Mouse (Mus musculus): Measurements from ENCODE around the gene Slc6a13. TPM values are rescaled to one million over a fixed set of nuclear protein-coding genes. Genes with fewer than 3 reads are reported as not detected.

Slc6a13 gene
- 1.4 and 2.3 TPM in 2 replicates for total RNA-seq (2021)
- long read RNA-seq, transcript Slc6a13-201 (15 exons, 2,234 nt), result major isoform, 152 of 217 reads
- long read RNA-seq, partial matches to known transcripts, result 33 of 217 reads
- long read RNA-seq, other reads (novel, unspliced or antisense), result 30 of 217 reads

DNA sequence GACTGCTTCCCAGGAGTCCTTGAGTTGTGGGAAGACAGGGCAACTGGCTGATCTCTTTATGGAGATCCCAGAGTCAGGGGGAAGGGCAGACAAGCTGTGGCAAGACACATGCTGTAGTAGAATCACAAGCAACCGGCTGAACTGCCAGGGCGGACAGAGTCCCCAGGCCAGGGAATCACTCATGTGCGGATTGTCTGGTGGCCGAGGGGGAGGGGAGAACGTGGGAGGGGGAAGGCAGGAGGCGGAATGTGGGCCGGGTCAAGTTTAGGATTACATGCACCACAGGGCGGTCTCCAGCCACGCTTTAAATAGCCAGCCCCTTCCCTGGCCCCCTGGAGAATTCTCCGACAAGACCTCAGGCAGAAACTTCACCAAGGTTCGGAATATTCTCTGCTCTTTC, at the start of gene Slc6a13:
TSS of gene Slc6a13 (plus strand) at position 274 of the 400 bp plus-strand sequence.
- DNase-seq, result peak; percentile 37

DNA sequence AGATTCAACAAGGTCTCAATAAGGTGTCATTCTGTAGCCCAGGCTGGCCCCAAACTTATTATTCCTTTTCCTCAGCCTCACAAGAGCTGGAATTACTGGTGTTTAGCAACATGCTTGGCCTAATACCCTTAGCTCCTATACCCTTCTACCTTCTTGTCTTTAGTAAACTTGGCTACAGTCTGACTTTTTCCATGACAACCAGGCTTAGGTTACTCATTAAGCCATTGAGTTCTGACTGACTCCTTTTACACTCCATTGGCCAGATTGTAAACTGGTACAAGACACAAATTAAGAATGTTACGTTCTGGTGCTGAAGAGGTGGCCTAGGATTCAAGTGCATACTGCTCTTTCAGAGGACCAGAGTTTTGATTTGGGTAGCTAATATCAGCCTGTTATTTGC, 49.6 kb upstream of the Slc6a13 start:
- DNase-seq, result no peak

DNA sequence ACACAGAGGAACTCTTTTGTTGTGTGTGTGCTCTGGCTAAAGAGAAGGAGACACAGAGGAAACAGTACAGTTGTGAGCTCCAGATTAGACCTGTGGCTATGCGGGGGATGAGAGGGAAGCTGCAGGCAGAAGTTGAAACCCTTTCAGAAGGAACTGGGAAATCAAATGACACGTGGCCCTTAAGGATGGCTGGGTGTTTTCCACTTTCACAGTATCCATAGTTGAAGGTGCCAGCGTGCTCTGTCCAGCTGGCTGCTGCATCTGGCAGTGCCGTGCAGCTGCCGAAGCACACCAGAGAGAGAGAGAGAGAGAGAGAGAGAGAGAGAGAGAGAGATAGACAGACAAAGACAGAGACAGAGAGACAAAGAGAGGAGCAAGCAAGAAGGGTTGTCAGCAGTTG, 48.8 kb upstream of the Slc6a13 start:
- DNase-seq, result no peak

DNA sequence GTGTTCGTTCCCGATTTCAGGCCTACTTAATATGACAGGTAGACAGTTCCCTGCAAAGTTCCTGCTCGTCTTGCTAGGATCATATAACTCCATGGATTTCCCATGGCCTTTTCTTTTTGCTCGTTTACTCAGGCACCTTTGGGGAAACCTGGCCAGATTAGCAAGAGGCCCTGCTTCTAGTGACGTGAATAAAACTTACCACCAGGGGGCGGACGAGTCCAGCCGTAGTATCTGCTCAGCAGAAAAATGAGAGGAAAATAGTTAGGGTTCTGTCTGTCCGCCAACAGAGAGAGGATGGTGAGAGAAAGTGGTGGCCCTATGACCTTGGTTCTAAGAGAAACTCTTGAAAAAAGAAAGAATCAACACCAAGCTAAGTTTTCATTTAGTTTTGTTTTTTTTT, 39.5 kb upstream of the Slc6a13 start:
- peak; percentile 75 for DNase-seq

DNA sequence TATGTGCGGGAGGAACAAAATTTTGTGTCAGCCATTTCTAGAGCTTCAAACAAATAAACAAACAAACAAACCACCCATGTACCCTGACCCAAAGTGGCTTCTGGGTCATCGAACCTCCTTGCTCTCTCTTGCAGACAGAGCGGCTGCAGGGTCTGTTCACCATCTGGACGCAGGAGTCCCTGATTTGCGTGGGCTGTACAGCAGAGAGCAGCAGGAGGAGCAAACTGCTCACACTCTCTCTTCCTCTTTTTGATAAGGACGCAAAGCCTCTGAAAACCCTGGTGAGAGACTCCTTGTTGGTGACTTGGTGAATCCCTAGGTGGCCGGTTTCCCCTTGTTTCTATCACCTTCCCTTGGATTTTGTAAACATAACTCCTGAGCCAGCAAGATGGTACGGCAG, 38.8 kb upstream of the Slc6a13 start:
- no peak for DNase-seq

GRCm38 (mm10) chr6:121262004-121262403, 38.0 kb upstream of the Slc6a13 start:
- no peak for DNase-seq

DNA sequence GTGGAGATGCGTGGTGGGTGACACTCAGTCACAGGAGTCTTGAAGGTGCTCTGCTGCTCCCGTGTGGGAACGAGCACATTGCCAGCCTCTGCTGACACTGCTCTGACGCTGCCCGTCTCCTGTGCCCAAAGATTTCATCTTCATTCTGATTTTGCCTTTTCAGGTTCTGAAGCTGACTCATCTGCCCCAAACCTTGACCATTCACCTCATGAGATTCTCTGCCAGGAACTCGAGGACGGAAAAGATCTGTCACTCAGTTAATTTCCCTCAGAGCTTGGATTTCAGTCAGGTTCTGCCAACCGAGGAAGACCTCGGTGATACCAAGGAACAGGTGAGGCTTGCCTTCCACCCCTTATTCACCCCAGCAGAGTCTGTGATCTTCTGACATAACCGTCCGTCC, 37.5 kb upstream of the Slc6a13 start:
- DNase-seq, result no peak

GRCm38 (mm10) chr6:121270156-121270555, 29.9 kb upstream of the Slc6a13 start:
- DNase-seq, result no peak

- DNase-seq, result no peak
Observed at GRCm38 (mm10) chr6:121271707-121272074, 28.3 kb upstream of the Slc6a13 start.

- peak; percentile 74 for DNase-seq
Observed at GRCm38 (mm10) chr6:121272075-121272800, 27.8 kb upstream of the Slc6a13 start.

DNA sequence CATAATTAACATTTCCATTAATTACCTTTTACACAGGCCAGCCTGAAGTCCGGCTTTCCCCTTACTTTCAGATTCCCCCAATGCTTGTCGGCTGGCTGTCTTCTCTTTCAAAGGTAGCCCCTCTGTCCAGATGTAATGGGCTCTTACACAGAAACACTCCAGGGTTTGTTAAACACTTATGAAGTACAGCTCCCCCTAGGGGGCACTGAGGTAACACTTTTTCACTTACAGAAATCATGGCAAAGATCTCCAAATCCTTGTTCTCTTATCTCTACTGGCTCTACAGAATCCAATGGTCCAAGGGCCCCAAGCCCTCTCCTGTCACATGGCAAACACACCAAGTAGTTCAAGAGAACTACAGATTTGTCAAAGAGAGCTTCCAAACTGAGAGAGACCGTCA, 25.7 kb upstream of the Slc6a13 start:
- DNase-seq, result no peak

DNA sequence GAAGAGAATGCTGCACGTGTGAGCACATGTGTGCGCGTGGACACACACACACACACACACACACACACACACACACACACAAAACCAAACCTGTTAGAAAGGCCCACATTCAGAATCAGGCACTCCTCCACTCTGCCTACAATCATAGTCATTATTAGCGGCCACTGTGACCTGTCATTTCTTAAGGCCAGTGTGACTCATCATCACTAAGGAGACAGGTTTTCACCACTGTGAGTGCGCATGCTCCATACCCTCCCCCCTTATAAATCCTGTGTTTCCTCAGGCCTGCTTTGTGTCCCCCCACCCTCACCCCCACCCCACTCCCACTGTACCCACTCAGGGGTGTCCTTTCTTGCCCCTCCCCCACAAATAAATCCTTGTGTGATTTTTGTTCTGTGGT, 15.9 kb upstream of the Slc6a13 start:
- DNase-seq, result no peak

GRCm38 (mm10) chr6:121299317-121299716, 710 bp upstream of the Slc6a13 start:
- peak; percentile 13 for DNase-seq

DNA sequence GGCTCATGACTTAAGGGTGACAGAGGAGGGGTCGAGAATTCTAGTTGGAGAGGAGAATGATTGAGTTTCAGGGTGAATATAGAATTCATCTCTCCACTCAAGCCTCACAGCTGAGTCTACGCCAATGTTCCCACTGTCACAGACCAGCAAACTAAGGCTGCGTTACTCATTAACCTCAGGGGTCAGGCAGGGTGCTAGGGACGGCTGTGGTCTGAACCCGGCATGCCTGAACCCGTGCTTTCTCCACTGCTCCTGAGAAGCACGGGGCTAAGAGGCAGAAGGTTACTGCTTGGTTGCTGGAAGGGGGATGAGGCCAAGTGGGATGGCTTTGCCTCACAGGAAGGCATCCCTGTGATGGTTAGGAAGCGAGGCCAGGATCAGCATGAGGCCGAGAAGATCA, 477 bp downstream of the Slc6a13 start:
- no peak for DNase-seq

DNA sequence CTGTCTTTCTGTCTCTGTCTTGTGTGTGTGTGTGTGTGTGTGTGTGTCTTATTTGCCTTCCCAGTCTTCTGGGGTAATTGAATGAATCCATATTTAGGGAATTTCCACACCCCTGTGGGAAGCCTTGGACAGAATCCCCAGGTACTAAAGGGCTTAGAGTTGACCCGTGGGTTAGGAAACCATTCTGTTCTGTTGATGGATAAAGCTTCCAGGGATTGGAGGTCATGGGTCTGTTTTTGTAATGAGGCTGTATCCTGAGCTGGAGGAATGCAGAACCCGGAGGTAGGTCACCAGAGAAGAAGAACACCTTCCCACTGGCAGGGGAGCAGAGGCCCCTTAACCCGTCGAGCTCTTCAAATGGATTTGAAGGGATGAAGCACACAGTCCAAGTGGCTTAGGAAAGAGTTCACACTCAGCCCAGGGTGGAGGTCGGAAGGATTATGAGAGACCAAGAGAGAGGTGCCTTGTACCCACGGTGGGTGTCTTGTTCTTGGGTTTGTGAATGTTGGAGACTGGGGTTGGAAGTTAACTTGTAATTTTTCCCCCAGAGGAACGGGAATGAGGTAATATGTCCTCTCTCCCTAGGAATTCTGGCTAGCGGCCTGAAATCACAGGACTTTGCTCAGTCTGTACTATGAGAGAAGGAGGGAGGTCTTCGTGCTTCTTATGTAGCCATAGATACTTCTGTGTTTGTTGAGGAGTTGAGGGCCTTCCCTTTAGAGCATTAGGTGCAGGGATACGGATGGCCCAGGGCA, 3.6 kb downstream of the Slc6a13 start:
- DNase-seq, result no peak

GRCm38 (mm10) chr6:121304630-121305029, 4.6 kb downstream of the Slc6a13 start:
- DNase-seq, result no peak

GRCm38 (mm10) chr6:121305571-121305970, 5.5 kb downstream of the Slc6a13 start:
- no peak for DNase-seq

- DNase-seq, result no peak
Observed at GRCm38 (mm10) chr6:121310984-121311383, 11.0 kb downstream of the Slc6a13 start.

DNA sequence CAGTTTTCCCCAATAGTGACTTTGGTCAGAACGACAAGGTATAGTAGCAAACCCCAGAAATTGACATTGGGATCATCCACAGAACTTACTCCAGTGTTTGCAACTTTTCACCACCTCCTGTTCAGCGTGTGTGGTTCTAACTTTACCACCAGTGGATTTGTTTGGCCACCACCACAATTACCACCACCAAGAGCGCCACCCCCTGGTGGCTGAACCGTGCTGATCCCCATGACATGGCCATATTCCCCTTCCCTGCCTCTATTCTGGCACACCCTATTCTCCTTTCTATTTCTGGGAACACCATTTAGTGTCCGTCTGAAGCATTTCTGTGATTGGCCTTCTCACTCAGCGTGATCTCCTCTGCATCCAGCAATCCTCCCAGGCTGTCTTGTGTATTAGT, 19.1 kb downstream of the Slc6a13 start:
- peak; percentile 42 for DNase-seq

DNA sequence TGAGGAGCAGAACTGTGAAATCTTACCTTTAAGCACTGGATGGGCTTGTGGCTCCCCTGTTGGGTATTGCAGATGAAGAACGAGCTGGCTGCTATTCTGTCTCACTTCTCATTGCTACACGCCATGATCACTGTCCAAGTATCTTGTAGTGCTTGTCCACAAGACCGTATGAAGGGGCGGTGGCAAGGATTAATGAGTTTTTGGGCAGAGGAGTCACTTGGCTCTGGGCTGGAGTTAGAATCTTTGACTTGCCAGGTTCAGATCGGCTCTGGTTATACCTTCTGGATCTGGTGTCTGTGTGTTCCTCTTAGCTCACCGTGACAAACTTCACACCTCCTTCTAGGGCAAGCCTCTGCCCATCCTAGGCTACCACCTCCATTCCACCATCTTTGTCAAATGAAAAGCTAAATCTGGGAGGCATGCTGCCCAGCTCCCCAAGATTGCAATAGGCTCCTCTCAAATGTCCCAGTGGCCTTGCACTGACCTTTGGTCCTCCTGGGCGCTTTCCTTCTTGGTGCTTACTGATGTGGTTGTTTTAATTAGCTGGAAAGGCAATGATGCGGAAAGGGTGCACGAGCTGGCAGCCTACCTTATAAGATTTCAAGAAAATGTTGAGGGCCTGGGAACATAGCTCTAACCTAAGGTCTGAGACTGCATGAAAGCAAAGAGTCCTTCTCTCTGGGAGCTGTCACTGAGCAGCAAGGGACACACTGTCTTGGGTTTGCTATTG, 22.5 kb downstream of the Slc6a13 start:
- DNase-seq, result no peak

DNA sequence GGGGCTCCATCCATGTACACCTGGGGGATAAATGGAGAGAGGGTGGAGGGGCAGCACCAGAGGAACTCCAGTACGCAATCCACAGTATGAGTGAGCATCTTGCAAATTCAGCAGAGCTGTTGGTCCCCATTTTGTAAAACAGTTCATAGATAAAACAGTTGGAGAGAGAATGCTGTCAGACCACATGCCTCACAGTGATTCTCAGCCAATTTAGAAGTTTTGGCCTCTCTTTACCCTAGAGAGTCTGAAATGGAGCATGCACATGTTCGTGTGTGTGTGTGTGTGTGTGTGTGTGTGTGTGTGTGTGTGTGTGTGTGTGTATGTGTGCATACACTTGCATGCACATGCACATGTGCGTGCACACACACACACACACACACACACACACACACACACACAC, 25.3 kb downstream of the Slc6a13 start:
- DNase-seq, result no peak

DNA sequence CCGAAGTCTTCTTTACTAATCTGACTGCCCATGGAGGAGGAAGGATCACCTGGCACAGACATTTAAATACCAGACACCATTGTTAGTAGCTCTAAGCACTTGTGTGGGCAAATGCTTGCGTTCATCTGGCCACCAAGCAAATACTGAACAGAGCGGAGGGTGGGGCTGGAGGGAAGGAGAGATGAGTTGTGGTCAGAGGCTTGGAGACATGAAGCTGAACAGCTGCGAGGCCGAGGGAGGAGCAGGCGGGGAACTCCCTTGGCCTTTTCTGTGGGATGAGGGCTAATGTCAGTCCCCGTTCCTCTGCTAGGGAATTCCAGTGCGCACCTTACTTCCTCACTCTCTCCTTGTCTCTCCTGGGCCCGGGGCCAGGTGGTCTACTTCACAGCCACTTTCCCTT, 25.7 kb downstream of the Slc6a13 start:
- no peak for DNase-seq

- no peak for DNase-seq
Observed at GRCm38 (mm10) chr6:121326486-121327069, 26.6 kb downstream of the Slc6a13 start.

Data from adrenal gland, postnatal 25 days (tissue).